Mouse (Mus musculus) left cerebral cortex, adult 8-10 months (tissue): Measurements from ENCODE around the gene Cyp2b10. TPM values are rescaled to one million over a fixed set of nuclear protein-coding genes. Genes with fewer than 3 reads are reported as not detected.
"Not testable (repeated sequence)": the region's sequence is repeated elsewhere in the genome, so short reads cannot be mapped to it uniquely, and the experiment has no call there.

ENCODE experiments used
- DNase-seq, 2 experiments: peaks; one replicate each; pipeline ENCODE4 v3.0.0; 2022; ENCODE audit warnings: low spot score in 2 of 2
- total RNA-seq, 4 experiments: library from RNA; stranded (reverse); gene quantifications; 2 replicates each; pipeline ENCODE4 v1.2.4; 2022

Gene Cyp2b10
- under 1 TPM; 0.16 to 0.38 (median 0.24) TPM for total RNA-seq

- DNase-seq: no peak
These were observed at the start of gene Cyp2b10 for GRCm38 (mm10) chr7:25897411-25897810. Gene Cyp2b10, plus strand, starts transcription at chr7:25897620.

GRCm38 (mm10) chr7:25847722-25848443, 49.5 kb upstream of the Cyp2b10 start:
- peak; percentile 48 to 76 for DNase-seq

DNA sequence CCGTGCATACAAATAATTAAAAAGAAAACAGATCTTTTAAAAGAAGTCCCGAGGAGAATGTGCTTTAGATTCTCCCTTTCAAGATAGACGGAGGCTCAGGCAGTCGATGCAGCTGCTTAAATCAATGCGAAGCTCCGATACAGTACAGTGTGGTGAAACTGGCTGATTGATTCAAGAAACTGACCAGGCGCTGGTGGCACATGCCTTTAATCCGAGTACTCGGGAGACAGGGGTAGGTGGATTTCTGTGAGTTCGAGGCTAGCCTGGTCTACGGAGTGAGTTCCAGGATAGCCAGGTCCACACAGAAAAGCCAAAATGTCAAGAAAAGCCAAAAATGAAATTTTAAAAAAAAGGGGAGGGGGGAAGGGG, 49.0 kb upstream of the Cyp2b10 start:
- DNase-seq: no peak

- peak in 1 of 2 experiments; percentile 27 for DNase-seq
These were observed 42.3 kb upstream of the Cyp2b10 start for GRCm38 (mm10) chr7:25855082-25855481.

GRCm38 (mm10) chr7:25859962-25860870, 37.2 kb upstream of the Cyp2b10 start:
- no peak for DNase-seq

GRCm38 (mm10) chr7:25862365-25862764, 35.1 kb upstream of the Cyp2b10 start:
- no peak for DNase-seq

DNA sequence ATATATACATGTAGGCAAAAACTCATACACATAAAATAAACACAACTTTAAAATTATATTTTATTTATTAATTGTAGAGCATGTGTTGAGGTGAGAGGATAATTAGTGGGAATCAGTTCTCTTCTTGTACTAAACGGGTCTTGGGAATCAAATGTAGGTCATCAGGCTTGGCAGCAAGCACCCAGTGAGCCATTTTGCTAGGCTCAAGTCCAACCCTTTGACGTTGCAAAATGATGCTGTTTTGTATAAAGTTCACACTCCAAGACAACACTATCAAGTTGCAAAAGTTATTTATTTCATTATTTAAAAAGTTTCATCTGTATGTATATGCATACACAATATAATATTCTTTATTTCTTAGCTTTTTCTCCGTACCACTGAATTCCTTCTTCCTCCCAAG, 33.7 kb upstream of the Cyp2b10 start:
- DNase-seq: no peak

GRCm38 (mm10) chr7:25864861-25865260, 32.6 kb upstream of the Cyp2b10 start:
- DNase-seq: no peak

DNA sequence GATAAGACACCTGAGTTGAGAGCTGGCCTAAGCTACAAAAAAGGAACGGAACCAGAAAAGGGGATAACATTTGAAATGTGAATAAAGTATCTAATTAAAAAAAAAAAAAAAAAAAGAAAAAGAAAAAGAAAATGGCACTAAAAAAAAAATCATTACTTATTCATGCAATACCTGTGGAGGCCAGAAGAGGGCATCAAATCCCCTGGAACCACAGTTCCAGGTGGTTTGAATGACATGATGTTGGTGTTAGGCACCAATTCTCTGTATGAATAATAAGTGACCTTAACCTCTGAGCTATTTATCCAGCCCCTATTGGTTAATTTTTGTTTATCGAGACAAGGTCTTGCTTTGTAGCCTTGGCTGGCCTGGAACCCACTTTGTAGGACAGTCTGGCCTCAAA, 27.6 kb upstream of the Cyp2b10 start:
- no peak for DNase-seq

DNA sequence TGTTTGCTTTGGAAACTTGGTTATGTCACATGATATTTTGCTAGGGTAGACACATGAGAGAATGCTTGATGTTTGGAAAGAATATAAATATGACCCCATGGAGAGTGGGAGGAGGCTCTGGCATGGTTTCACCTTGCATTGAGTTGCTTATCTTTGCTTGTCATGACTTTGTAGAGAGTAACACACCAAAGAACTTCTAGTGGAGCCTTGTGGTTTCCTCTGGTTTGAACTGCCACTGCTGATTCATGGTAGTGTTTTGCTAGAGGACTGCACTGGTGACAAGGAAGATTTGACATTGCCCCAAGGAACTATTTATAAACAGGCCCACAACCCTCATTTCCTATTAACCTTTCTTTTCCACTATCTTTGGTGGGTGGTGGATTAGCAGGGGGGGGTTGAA, 24.8 kb upstream of the Cyp2b10 start:
- no peak for DNase-seq

- DNase-seq: no peak
These were observed 18.7 kb upstream of the Cyp2b10 start for GRCm38 (mm10) chr7:25878735-25879134.

DNA sequence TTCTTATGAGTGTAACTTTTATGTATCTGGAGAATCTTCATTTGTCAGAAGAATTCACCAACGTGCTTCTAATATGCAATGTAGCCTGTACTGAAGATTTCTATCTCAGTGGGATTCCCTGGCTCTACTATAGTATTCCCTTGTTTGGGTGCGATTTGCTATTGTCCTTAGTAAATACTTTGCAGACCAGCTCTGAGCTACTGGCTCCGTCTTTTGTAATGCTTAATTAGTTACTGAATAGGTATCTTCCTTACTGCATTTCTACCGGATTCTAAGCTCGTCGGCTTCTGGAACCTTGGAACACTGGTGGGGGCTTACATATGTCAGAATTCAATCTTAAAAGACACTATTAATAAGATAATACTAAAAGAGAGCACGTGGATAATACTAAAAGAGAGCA, 16.7 kb upstream of the Cyp2b10 start:
- DNase-seq: not testable (repeated sequence)

- DNase-seq: no peak
These were observed 13.1 kb upstream of the Cyp2b10 start for GRCm38 (mm10) chr7:25884272-25884671.

DNA sequence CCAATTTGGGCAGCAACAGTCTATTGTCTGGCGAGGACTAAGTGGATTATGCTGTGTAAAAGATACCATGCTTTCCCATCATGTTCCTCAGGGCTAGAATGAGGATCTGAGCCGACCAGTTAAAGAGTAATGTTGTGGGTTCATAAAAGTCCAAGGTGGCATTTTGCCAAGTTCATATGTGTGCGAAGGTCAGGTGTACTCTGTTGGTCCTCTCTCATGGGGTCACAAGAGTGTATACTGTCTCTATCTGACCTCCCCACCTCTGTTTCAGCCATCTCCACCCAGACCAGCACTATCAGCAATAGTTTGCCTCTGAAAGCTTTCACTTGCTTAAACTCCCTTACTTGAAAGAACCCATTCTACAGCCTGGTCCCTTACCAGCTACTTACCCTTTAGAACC, 9.7 kb upstream of the Cyp2b10 start:
- no peak for DNase-seq

GRCm38 (mm10) chr7:25893159-25893558, 4.3 kb upstream of the Cyp2b10 start:
- DNase-seq: no peak

GRCm38 (mm10) chr7:25895162-25895561, 2.3 kb upstream of the Cyp2b10 start:
- DNase-seq: no peak

DNA sequence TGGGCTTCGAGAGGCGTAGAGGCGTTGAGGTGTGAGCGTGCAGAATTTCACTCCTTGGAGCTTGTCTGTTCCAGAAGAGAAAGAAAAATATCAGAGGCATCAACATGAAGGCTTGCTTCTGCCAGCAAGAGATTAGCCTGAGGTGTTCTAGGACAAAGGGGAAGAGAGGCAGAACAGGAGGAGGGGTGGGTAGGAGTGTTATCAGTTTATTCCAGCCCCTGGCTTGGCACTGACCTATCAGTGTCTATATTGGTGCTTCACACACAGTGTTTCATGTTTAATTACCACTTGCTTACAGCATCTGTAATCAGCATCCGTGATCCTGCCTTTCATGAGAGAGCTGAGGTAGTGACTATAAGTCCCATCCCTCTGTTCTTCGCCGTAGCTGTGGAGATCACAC, 644 bp downstream of the Cyp2b10 start:
- DNase-seq: no peak

DNA sequence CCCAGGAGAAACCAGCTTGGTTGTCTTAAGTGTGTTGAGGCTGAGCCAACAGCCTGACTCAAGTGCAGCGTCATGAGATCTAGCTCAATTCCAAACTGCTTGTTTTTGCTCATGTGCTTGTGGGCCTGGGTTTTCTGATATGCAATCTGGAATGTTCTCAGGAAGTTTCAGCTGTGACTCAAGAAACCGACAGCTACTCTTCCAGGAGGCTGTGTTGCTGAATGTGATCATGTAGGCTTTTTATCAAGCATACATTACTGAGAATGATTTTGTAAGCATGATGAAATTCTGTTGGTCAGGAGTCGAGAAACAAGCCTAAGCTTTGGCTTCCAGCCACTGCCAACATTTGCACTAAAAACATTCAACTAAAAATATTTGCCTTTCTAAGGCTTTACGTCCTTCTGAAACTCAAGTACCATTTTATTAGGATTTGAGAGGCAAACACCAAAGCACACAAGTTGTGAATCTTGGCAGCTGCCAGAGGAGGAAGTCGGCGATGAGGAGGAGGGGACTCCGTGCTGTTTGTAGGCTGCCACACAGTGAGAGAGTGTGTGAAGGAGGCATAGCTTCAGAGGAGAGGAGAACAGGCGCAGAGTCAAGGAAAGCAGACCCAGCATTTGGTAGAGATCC, 4.8 kb downstream of the Cyp2b10 start:
- DNase-seq: peak in 1 of 2 experiments; percentile 6

GRCm38 (mm10) chr7:25903156-25903555, 5.7 kb downstream of the Cyp2b10 start:
- DNase-seq: no peak

DNA sequence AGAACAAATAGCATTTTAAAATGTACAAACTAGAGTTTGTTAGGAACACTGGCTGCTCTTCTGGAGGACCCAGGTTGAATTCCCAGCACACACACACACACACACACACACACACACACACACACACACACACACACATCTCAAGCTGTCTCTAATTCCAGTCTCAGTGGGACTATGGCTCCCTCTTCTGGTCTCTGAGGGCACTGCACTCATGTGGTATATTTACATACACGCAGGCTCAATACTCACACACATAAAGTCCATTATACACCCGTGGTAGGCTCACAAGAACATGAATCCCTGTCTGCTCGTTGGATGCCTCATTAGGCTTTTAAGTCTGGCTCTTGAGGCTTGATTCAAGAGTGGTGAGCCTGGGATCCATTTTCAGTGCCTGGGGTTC, 6.6 kb downstream of the Cyp2b10 start:
- no peak for DNase-seq

DNA sequence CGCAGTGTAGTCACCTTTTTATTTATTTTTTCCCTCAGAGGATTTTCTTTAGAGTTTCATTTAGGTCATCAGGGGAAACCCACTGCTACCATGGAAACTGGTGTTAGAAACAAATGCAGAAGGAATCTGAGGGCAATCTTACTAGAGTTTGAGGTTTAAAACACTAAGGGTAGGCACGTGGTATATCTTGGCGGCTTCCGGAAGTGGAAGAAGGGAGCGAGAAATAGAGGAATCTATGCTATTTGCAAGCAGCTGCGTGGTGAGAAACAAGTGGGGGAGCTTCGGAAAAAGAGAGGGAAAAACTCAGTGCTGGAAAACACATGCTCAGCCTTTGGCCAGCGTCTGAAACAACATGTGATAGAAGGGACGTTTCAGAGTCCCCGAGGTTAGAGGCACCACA, 7.1 kb downstream of the Cyp2b10 start:
- DNase-seq: no peak

- DNase-seq: no peak
These were observed 10.0 kb downstream of the Cyp2b10 start for GRCm38 (mm10) chr7:25907380-25907779.
